Mouse (Mus musculus): ENCODE results near the gene Rbm24. TPM values are rescaled to one million over a fixed set of nuclear protein-coding genes. Genes with fewer than 3 reads are reported as not detected.
A peak's percentile ranks its signal among the peaks of the same experiment; 100 is the strongest.

Rbm24 gene
- total RNA-seq (2021) = 100 to 1,000 TPM; 188 to 202 TPM

DNA sequence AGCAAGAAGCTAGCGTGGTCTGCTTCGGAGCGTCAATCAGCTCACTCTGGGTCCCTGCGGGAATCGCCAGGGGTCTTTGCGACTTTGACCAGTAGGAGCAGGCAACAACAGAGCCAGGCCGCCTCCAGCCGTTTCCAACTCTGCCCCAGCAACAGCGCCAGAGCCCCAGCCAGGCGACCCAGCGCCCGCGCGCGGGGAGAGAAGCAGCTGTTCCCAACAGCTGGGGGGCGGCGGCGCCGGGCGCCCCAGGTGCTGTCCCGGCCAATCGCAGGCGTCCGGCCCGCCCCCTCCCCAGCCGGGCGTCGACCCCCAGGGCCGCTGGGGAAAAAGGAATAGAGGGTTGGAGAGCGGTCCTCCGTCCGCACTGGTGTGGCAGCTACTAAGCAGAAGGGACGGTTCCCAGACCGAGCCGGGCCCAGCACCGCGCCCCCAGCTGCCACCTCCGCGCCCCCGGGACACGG, at the start of gene Rbm24:
Rbm24 (plus strand) TSS at position 294 of the 461 bp plus-strand sequence.
- intact Hi-C loops (cut with DNase I) = no loop called here
- DNase-seq (ENCODE audit: low spot score) = peak; percentile 34

DNA sequence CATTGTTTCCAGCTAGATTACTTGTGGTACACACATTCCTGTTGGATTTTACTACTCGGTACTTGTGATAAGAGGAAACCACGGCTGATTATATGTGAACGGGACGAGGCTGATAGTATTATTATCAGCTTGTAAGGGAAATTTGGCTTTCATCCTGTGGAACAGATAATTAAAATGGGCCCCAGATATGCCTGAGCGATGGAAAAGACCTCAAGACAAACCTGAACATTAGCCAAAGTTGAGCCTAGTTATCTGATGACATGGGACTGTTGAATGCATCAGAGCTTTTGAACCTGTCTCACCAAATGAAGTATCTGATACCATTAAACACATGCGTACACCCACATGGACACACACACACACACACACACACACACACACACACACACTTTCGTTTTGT, 45.4 kb upstream of the Rbm24 start:
- intact Hi-C loops (cut with DNase I) = no loop called here
- no peak for DNase-seq (ENCODE audit: low spot score)

GRCm38 (mm10) chr13:46375371-46375770, 42.9 kb upstream of the Rbm24 start:
- DNase-seq (ENCODE audit: low spot score) = no peak

GRCm38 (mm10) chr13:46387396-46387795, 30.8 kb upstream of the Rbm24 start:
- intact Hi-C loops (cut with DNase I) = no loop called here
- DNase-seq (ENCODE audit: low spot score) = no peak

More at GRCm38 (mm10) chr13:46375371-46375770, 42.9 kb upstream of the Rbm24 start:
- intact Hi-C loops (cut with DNase I) = no loop called here

GRCm38 (mm10) chr13:46391654-46392053, 26.6 kb upstream of the Rbm24 start:
- DNase-seq (ENCODE audit: low spot score) = no peak
- intact Hi-C loops (cut with DNase I) = no loop called here

- intact Hi-C loops (cut with DNase I) = no loop called here
- no peak for DNase-seq (ENCODE audit: low spot score)
Observed at GRCm38 (mm10) chr13:46392893-46393292, 25.3 kb upstream of the Rbm24 start.

- DNase-seq (ENCODE audit: low spot score) = no peak
- intact Hi-C loops (cut with DNase I) = no loop called here
Observed at GRCm38 (mm10) chr13:46393936-46394335, 24.3 kb upstream of the Rbm24 start.

DNA sequence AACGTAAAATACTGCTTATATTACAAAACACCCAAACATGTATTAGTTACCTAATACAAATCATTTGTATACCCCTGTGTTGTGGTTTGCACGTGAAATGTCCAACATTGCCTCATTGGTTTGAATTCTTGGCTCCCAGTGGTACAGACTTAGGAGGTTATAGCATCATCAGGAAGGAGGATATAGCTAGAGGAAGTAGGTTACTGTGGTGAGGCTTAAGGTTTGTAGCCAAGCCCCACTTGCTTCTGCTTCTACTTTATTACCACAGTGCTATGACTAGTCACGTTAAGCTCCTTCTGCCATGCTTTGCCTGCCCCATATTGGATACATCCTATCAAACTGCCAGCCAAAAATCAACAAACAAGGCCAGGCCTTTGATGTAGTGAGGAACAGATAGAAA, 21.0 kb upstream of the Rbm24 start:
- intact Hi-C loops (cut with DNase I) = no loop called here
- DNase-seq (ENCODE audit: low spot score) = no peak

DNA sequence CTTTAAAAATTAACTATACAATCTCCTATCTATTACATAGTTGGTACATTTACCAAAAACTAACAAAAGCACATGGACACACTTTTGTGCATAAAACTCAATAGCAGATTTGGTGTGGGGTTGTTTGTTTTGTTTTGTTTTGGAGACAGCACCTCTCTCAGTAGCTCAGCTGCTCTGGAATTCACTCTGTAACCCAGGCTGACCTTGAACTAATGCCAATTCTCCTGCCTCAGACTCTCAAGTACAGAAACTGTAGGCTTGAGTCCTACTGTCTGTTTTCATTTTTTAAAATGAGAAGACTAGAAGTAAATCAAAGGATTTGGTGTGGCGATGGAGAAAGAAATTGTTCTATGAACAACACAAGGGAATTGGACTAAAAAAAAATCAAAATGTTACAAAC, 11.1 kb upstream of the Rbm24 start:
- DNase-seq (ENCODE audit: low spot score) = no peak
- intact Hi-C loops (cut with DNase I) = no loop called here

GRCm38 (mm10) chr13:46412247-46412646, 6.0 kb upstream of the Rbm24 start:
- intact Hi-C loops (cut with DNase I) = no loop called here
- no peak for DNase-seq (ENCODE audit: low spot score)

GRCm38 (mm10) chr13:46413588-46413987, 4.6 kb upstream of the Rbm24 start:
- intact Hi-C loops (cut with DNase I) = no loop called here
- DNase-seq (ENCODE audit: low spot score) = no peak

GRCm38 (mm10) chr13:46414050-46414449, 4.2 kb upstream of the Rbm24 start:
- no peak for DNase-seq (ENCODE audit: low spot score)
- intact Hi-C loops (cut with DNase I) = no loop called here

DNA sequence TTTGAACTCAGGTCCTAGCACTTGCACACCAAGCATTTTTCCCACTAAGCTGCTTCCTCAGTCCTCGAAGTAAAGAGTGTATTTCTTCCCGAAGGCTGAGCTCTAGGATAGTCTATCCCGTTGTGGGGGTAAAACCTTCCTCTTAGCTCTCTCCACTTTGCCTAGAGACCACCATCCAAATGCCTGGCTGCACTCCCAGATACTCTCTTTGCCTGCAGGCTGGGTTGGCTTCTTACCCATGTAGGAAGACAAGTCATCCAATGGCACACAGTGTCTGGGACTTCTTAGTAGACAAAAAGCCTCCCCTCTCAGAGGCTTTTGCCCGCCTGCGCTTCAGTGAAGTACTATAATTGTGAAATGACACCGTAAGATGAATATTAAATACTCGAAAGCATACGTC, 2.2 kb upstream of the Rbm24 start:
- intact Hi-C loops (cut with DNase I) = no loop called here
- DNase-seq (ENCODE audit: low spot score) = no peak

DNA sequence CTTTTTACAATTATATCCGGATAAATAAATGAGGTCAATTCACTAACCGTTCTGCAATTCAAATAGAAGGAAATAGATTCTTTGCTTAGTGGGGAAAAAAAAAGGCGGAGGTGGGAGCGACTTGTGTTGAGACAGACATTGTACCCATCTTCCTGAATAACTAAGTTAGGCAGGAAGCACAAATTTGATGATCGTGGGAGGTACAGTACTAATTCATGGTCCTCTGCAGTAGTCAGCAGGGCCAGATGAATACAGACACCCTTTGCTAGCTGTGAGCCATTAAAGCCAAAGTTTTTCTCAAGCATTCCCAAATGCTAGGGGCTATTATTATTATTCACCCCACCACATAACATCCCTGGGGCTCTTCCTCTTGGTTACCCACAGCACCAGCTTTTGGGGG, 640 bp upstream of the Rbm24 start:
- intact Hi-C loops (cut with DNase I) = no loop called here
- DNase-seq (ENCODE audit: low spot score) = no peak

DNA sequence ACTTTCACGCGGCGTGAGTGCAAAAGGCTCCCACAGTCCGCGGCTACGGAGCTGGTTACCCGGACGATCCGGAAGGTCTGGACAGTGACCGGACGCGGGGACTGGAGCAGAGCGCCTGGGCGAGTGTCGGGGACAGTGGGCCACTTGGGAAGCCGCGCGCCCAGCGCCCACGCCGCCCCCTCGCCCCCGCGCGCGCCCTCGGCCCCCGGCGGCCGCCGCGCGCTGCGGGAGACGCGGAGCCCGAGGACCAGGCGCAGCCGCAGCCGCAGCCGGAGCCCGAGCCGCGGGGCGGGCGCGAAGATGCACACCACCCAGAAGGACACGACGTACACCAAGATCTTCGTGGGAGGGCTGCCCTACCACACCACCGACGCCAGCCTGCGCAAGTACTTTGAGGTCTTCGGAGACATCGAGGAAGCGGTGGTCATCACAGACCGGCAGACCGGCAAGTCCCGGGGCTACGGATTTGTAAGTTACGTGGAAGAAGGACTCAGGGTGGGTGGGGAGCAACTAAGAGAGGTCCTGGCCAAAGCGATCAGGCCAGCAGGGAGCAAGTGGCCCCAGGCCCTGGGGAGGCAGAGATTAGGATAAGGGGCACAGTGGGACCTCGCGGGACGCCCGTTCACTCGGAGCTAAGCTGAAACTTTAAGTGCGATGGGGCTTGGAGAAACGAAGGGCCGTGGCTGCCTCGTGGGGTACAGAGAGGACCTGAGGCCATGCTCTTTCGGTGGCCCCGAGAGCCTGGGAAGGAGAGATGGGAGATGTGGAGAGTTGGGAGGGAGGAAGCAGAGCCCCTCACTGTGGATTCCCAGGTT, 704 bp downstream of the Rbm24 start:
- no peak for DNase-seq (ENCODE audit: low spot score)
- intact Hi-C loops (cut with DNase I) = no loop called here

- no peak for DNase-seq (ENCODE audit: low spot score)
Observed at GRCm38 (mm10) chr13:46419648-46420047, 1.4 kb downstream of the Rbm24 start.

DNA sequence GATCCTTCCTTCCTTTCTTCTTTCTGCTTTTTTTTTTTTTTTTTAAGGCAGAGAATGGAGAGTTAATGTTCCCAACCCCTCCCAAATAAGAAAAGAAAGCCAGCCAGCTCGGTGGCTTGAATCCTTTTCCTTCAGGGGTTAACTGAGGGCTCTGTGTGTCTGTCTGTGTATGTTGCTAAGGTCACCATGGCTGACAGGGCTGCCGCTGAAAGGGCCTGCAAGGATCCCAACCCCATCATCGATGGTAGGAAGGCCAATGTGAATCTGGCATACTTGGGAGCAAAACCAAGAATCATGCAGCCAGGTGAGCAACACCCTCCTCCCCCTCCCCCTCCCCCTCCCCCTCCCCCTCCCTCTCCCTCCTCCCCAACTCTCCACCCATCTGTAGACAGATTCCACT, 1.9 kb downstream of the Rbm24 start:
- no peak for DNase-seq (ENCODE audit: low spot score)
- intact Hi-C loops (cut with DNase I) = loop anchor here (5.0 kb wide), 2 partner anchors 82 to 152 kb away; partner anchors contain the start of gene Cap2

More at GRCm38 (mm10) chr13:46419648-46420047, 1.4 kb downstream of the Rbm24 start:
- intact Hi-C loops (cut with DNase I) = loop anchor here (5.0 kb wide), 2 partner anchors 83 to 153 kb away; partner anchors contain the start of gene Cap2

GRCm38 (mm10) chr13:46423805-46424204, 5.6 kb downstream of the Rbm24 start:
- DNase-seq (ENCODE audit: low spot score) = no peak
- intact Hi-C loops (cut with DNase I) = loop anchor here (5.0 kb wide), 2 partner anchors 78 to 148 kb away; partner anchors contain the start of gene Cap2

GRCm38 (mm10) chr13:46424376-46424775, 6.1 kb downstream of the Rbm24 start:
- intact Hi-C loops (cut with DNase I) = loop anchor here (5.0 kb wide), 2 partner anchors 78 to 148 kb away; partner anchors contain the start of gene Cap2
- DNase-seq (ENCODE audit: low spot score) = no peak

GRCm38 (mm10) chr13:46426651-46427269, 8.5 kb downstream of the Rbm24 start:
- DNase-seq (ENCODE audit: low spot score) = peak; percentile 48
- intact Hi-C loops (cut with DNase I) = no loop called here

- no peak for DNase-seq (ENCODE audit: low spot score)
- intact Hi-C loops (cut with DNase I) = no loop called here
Observed at GRCm38 (mm10) chr13:46428964-46429363, 10.7 kb downstream of the Rbm24 start.
